Mouse (Mus musculus) Patski (cell line): ENCODE results near the gene Kirrel3. TPM values are rescaled to one million over a fixed set of nuclear protein-coding genes. Genes with fewer than 3 reads are reported as not detected.

Source experiments
- ATAC-seq: fragments of 100-300 bp; one replicate; pipeline ENCODE4 v1.8.0; 2021
- CTCF ChIA-PET: fragments of 350-600 bp; sonication (Branson Sonifier 250); formaldehyde crosslinking; loops from one replicate; lab custom pipeline; 2022; ENCODE audit warnings: inconsistent platforms; lab: Charles Lee
- POLR2A ChIA-PET: fragments of 350-600 bp; sonication (Branson Sonifier 250); formaldehyde crosslinking; loops from one replicate; lab custom pipeline; 2022; ENCODE audit warnings: antibody characterized with exemption, inconsistent platforms; lab: Charles Lee
- DNase-seq: peaks from one replicate; pipeline ENCODE4 v3.0.0-alpha.2; 2011; ENCODE audit warnings: low read depth, low spot score
- H3K27me3 ChIP-seq: fragments of 371-371 bp; one replicate; pipeline ENCODE4 v1.5.1; 2021
- CTCF ChIP-seq: fragments of 100-300 bp; IDR thresholded peaks from one replicate; pipeline ENCODE4 v1.5.1; 2021
- in situ Hi-C: fragments of 300-500 bp; cut with MboI; formaldehyde crosslinking; loops from 3 replicates; pipeline ENCODE4 v1.11.1; 2018; ENCODE audit warnings: low pct_unique_long_range_greater_than_20kb, mixed read lengths
- polyA plus RNA-seq: library from polyadenylated mRNA; unstranded; gene quantifications from one replicate; pipeline ENCODE4 v1.2.3, GENCODE M21; 2021

Kirrel3 gene
- polyA plus RNA-seq, 1 experiment from 2014 or later = 3.1 TPM

DNA sequence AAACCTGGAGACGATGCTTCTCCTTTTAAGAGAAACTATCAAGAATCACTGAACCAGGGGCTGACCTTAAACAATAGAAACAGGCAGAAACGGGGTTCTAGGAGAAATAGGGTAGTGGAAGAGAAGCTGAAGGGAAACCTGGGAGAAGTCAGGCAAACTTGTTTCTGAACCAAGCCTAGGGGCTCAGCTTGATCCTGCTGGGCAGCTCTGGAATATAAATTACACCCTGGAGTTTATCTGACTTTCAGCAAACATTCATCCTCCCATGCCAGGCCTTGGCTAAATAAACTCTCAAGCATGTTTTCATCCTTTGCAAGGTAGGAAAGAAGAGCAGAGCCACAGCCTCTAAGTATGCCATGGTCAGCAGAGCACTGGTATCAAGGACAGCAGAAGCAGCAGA is 138.3 kb downstream of the Kirrel3 start:
- DNase-seq (no peak), ATAC-seq (no peak)
- POLR2A ChIA-PET = no interaction called here
- H3K27me3 ChIP-seq = no peaks in the 10 kb centered on the region
- CTCF ChIA-PET = interaction anchor here (0.5 kb wide), 1 partner anchor 20 kb away, joined by 3 read pairs; no protein-coding TSS in a partner anchor
- no peak for TF ChIP-seq CTCF
- in situ Hi-C loops = no loop called here

- CTCF ChIA-PET = interaction anchor here (0.9 kb wide), 1 partner anchor 13 kb away, joined by 3 read pairs; no protein-coding TSS in a partner anchor
- ATAC-seq (no peak), DNase-seq (no peak)
- no peak for TF ChIP-seq CTCF
- no peaks in the 10 kb centered on the region for H3K27me3 ChIP-seq
- POLR2A ChIA-PET = interaction anchor here (0.7 kb wide), 1 partner anchor 363 kb away, joined by 3 read pairs; no protein-coding TSS in a partner anchor
- in situ Hi-C loops = no loop called here
Observed at GRCm38 (mm10) chr9:34628841-34629240, 143.1 kb downstream of the Kirrel3 start.

DNA sequence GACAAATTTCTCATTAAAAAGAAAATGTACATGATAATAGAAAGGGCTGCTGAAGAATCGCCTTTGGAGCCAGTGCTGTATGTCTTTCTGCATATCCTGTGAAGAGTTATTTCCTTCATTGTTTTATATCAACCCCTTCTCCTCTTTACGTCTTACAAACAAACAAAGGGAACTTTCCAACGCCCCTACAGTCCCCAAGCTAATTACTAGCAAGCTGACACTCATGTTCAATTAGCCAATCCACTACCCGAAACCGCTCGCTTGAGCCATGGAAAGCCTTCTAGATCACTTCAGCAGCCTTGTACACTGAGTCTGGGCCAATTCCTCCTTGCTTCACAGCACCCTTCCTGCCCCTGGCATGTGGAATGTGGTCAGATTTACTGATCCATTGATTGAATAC is 150.0 kb downstream of the Kirrel3 start:
- ChIA-PET POLR2A (no interaction called here), CTCF (no interaction called here)
- DNase-seq (no peak), ATAC-seq (no peak)
- in situ Hi-C loops = no loop called here
- no peaks in the 10 kb centered on the region for H3K27me3 ChIP-seq
- no peak for TF ChIP-seq CTCF

DNA sequence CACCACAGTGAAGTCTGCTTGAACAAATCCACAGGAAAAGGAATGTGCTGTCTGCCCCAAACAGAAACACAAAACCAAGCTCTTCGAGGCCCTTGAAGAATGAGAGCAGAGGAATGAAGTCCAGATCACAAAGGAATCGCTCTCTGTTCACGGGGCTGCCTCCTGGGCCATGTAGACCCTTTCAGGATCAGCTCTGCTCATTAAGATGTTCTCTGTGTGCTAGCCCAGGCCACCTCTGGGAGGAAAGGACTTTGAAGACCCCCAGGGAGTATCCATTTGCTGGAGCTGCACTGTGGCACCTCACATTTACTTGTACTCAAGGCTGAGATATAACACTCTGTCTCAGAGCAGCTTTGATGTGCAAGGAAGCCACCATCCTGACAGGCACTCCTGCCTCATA is 158.2 kb downstream of the Kirrel3 start:
- POLR2A ChIA-PET = no interaction called here
- no peaks in the 10 kb centered on the region for H3K27me3 ChIP-seq
- no peak for TF ChIP-seq CTCF
- ATAC-seq = no peak
- CTCF ChIA-PET = interaction anchor here (0.8 kb wide), 1 partner anchor 9 kb away, joined by 3 read pairs; no protein-coding TSS in a partner anchor
- in situ Hi-C loops = no loop called here
- no peak for DNase-seq

DNA sequence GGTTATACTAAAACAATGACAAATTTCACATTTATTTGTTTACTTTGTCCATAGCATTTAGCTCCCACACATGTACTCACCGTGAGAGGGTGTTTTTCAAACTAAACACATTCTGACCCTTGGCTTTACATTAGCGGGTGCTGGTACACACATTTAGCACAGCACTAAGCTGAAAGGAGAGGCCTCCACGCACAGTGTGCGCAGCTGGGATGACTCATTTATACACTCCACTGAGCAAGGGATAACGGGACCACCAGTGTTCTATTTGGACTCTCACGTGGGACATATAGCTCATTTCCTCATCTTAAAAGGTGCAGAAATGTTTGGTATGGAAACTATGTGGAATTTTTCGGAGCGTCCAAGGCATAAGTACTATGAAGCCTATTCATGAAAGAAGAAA is 158.7 kb downstream of the Kirrel3 start:
- ATAC-seq = no peak
- DNase-seq = no peak
- POLR2A ChIA-PET = no interaction called here
- CTCF ChIA-PET = interaction anchor here (0.8 kb wide), 1 partner anchor 10 kb away, joined by 3 read pairs; no protein-coding TSS in a partner anchor
- no peaks in the 10 kb centered on the region for H3K27me3 ChIP-seq
- no peak for TF ChIP-seq CTCF
- in situ Hi-C loops = no loop called here

- POLR2A ChIA-PET = no interaction called here
- TF ChIP-seq CTCF = no peak
- ATAC-seq = no peak
- CTCF ChIA-PET = interaction anchor here (1.1 kb wide), 1 partner anchor 13 kb away, joined by 3 read pairs; no protein-coding TSS in a partner anchor
- DNase-seq = no peak
- in situ Hi-C loops = no loop called here
- H3K27me3 ChIP-seq = no peaks in the 10 kb centered on the region
Observed at GRCm38 (mm10) chr9:34646831-34647230, 161.1 kb downstream of the Kirrel3 start.

DNA sequence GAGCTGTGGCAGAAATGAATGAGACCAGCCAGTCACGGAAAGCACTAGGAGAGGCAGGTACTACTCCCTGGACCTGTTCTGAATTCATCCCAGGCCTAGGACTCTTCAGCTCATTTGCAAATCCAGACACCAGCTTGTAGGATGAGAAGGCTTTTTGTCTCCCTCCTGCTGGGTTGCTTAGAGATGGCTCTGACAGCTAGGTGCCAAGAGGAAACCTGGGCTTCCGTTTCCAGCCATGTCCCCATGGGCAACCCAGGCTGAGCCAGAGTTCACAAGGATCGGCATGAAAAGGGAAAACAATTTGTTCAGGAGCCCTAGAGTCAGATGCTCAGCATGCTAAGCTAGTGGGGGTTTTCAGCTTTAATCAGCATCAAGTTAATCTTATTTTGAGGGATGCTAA is 166.6 kb downstream of the Kirrel3 start:
- ATAC-seq = no peak
- no peak for TF ChIP-seq CTCF
- POLR2A ChIA-PET = interaction anchor here (0.5 kb wide), 1 partner anchor 78 kb away, joined by 3 read pairs; no protein-coding TSS in a partner anchor
- CTCF ChIA-PET = interaction anchor here (1.0 kb wide), 1 partner anchor 8 kb away, joined by 5 read pairs; no protein-coding TSS in a partner anchor
- H3K27me3 ChIP-seq = no peaks in the 10 kb centered on the region
- in situ Hi-C loops = loop anchor here (5.0 to 25.0 kb wide), 2 partner anchors 145 to 510 kb away; no protein-coding TSS in a partner anchor
- DNase-seq = no peak

DNA sequence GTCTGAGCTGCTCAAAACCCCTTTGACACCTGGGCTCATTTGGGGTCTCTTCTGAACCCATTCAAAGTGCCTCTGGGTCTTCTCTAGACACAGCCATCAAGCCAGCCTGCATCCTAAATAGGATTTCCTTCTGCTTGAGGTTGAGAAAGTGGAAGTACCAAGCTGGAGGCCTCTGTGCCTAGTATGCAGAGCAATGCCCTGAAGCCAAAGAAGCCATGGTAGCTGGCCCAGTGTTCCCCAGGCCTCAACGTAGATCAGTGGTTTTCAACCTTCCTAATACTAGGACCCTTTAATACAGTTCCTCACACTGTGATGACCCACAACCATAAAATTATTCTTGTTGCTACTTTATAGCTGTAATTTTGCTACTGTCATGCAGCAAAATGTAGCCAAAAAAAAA is 167.4 kb downstream of the Kirrel3 start:
- TF ChIP-seq CTCF = no peak
- in situ Hi-C loops = loop anchor here (5.0 to 25.0 kb wide), 2 partner anchors 146 to 509 kb away; no protein-coding TSS in a partner anchor
- ATAC-seq = no peak
- no peak for DNase-seq
- ChIA-PET CTCF (no interaction called here), POLR2A (interaction anchor here (0.6 kb wide), 1 partner anchor 140 kb away, joined by 5 read pairs; no protein-coding TSS in a partner anchor)
- H3K27me3 ChIP-seq = no peaks in the 10 kb centered on the region

GRCm38 (mm10) chr9:34660566-34660965 is 174.9 kb downstream of the Kirrel3 start:
- DNase-seq (no peak), ATAC-seq (no peak)
- H3K27me3 ChIP-seq = no peaks in the 10 kb centered on the region
- in situ Hi-C loops = loop anchor here (5.0 to 25.0 kb wide), 2 partner anchors 357 to 502 kb away; no protein-coding TSS in a partner anchor
- POLR2A ChIA-PET = no interaction called here
- CTCF ChIA-PET = interaction anchor here (0.7 to 2.3 kb wide), 15 partner anchors 8 to 355 kb away, joined by 3 to 6 read pairs (median 3); no protein-coding TSS in a partner anchor
- TF ChIP-seq CTCF = peak; percentile 73

DNA sequence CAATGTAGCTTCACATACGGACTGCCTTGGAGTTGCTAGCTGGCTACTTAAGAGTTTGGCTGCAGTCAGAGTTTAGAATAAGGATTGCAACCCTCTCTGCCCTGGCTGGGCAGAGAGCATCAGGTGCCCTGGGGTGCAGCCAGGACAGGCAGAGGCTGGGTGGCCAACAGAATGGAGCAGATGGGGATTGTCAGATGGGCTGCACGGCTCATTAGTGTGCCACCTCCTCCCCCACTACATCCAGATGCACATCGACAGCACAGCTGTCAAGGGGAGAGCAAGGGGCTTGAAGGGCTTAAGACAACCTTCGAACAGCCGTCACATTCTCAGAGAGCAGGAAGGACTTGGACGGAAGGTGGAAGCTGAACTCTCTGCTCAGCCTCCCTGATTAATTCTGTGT is 177.7 kb downstream of the Kirrel3 start:
- H3K27me3 ChIP-seq = no peaks in the 10 kb centered on the region
- no peak for TF ChIP-seq CTCF
- no peak for DNase-seq
- no peak for ATAC-seq
- in situ Hi-C loops = loop anchor here (5.0 to 25.0 kb wide), 2 partner anchors 354 to 499 kb away; no protein-coding TSS in a partner anchor
- POLR2A ChIA-PET = no interaction called here
- CTCF ChIA-PET = interaction anchor here (1.1 kb wide), 1 partner anchor 19 kb away, joined by 3 read pairs; no protein-coding TSS in a partner anchor
